Mouse (Mus musculus): ENCODE measurements around the gene Prrt2.

Prrt2 gene

GRCm38 (mm10) chr7:127020901-127021562, at the start of gene Prrt2, which contains the start of gene Gm42742:
Gene Prrt2 (minus strand): TSS chr7:127021211.
Gene Gm42742 (minus strand): TSS chr7:127021097.
- no peak for DNase-seq

- no peak for DNase-seq
These were observed 45.3 kb upstream of the Prrt2 start for GRCm38 (mm10) chr7:127066317-127066716.

DNA sequence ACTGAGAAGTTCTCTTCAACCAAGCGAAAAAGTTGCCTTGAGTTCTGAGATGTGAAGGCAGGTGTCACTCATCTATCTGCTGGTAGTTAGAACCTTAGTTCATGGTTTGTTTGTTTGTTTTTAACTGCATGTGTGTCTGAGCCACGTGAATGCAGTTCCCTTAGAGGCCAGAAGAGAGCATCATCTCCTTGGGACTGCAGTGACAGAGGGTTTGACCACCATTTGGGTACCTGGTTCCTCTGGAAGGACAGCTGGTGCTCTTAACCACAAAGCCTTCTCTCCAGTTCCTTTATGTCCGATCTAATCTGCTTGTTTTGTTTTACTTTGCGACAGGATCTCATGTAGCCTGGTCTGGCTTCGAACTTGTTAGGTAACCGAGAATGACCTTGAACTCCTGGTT, 44.5 kb upstream of the Prrt2 start:
- DNase-seq, result no peak

DNA sequence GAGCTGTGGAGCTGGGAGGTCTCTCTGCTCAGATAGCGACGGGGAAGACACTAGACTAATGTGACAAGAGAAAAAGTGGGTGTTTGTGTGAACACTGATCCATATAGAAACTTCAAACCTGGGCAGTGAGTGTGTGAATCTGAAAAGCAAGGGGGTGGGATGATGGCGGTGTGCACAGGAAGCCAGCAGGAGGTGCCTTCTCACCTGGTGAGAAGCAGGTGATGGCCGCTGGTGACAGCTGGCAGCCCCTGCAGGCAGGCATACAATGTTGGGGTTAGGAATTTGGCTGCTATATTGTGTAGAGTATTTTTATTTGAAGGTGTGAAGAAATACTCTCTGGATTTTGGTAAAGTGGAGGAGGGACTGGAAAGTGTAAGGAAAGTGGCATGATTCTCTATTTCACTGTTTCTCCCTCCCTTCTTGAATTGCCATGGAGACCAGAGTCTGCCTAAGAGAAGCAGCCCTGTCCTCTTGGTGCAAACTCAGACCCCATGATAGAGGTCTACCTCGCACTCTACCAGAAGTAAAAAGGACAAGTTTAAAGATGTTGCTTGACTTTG, 34.1 kb upstream of the Prrt2 start:
- no peak for DNase-seq

DNA sequence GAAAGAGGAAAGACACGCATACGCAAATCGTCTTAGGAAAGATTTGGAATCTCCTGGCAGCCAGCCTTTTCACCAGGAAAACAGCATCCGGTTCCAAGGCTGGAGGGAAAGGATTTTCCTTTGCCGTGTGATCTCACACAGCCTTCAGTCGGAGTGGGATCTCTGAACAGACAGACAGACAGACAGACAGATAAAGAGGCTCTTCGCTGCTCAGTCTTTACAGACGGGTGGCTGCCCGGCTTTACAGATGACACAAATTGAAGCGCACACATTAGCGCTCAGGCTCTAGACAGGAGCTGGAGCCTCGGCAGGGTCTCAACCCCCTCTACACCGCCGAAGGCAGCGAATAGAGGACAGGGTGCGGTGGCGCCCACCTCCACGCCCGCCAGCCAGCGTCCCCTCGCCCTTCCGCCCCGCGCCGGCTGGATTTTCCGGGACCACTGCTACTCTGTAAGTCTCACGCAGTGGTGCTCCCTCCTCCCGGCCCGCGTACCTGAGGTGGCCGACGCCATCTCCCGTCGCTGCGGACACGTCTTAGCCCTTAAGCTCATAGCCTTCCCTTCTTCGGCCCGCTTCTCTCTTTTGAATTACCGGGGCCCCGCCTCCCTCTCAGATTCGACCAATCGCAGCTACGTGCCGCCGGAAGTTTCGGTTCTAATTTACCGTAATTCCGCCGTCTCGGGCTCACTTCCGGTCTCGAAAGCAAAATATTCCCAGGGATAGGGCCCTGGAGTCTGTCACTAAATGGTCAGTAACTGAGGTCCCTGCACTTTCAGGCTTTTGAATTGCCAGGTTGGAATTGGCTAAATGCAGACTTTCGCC, 21.1 kb upstream of the Prrt2 start, which contains the start of gene Kif22:
TSS of gene Kif22 (minus strand) at position 621 of the 822 bp plus-strand sequence.
- peak; percentile 91 for DNase-seq

DNA sequence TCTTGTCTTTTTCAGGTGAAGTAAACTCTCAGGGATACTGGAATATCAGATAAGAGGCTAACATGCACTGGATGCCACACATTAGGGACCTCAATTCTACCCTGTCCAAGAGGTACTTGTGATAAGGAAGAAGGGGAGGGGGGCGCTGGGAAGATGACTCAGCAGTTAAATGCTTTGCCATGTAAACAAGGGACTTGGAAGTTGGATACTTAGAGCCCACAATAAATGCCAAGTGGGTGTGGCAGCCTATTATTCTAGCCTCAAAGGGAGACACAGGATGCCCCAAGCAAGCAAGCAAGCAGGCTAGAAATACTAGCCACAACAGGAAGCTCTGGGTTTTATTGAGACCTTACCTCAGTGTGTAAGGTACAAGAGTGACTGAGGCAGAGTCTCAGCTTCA, 10.2 kb upstream of the Prrt2 start:
- no peak for DNase-seq

DNA sequence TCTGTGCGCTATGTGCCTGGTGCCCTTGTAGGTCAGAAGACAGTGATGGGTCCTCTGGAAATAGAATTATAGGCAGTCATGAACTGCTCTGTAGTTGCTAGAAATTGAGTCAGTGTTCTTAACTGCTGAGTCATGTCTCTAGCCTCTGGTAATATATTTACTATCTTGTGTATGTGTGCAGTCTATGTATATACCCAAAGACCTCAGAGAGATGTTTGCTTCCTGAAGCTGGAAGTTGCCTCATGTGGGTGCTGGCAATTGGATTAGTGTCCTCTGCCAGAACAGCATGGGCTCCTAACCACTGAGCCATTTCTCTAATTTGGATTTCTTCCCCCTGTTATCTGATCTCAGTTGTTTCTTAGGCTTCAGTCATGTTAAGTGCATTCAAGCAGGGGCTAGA, 9.2 kb upstream of the Prrt2 start:
- no peak for DNase-seq

DNA sequence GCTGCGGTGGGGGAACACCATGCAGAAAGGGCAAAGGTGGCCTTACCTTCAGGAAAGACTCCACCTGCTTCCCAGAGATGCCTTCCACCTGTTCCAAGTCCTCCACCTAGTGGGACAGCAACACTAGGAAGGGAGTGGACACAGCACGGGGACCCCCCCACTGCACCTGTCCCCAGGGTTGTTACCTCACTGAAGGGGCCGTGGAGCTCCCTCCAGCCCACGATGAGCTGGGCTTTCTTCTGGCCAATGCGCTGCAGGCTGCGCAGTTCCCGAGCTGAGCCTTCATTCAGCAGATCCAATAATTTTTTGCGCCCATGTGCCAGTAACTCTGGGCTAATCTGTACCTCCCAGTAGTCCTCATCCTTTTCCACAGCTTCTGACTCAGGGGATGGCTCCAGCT, 6.9 kb upstream of the Prrt2 start:
- no peak for DNase-seq

DNA sequence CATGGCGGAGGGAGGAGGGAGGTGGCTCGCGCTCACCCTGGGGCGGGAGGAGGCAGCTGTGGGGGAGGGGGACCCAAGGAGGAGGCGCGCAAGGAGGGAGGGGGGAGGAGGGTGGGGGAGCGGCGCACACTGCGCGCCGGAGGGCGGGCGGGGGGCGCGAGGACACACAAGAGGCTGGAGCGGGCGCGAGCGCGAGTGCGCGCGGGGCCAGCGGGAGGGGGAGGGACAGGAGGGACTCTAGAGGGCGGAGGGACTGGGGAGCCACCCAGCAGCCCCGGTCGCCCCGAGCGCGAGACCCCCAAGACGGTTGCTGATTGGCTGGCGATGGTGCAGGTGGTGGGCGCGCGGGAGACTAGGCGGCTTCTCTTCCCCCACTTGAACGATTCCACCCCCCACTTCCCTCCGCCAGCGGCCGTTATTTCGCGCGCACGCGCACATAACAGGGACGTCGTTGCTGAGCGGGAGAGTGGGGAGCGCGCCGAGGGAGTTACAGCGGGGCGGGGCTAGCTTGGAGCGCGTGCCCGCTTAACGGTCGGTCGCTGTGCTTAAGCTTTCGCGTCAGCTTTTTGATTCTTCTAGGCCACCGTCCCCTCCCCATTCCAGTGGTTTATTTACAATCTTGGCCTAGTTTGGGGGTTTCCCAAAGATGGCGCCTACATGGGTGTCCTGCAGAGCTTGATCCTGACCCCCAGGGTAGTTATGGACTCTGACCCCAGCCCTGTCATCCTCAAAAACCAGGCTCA, 6.1 kb upstream of the Prrt2 start, which contains the start of gene Maz:
TSS of gene Maz (minus strand) at position 54 of the 743 bp plus-strand sequence.
- DNase-seq, result peak; percentile 100

DNA sequence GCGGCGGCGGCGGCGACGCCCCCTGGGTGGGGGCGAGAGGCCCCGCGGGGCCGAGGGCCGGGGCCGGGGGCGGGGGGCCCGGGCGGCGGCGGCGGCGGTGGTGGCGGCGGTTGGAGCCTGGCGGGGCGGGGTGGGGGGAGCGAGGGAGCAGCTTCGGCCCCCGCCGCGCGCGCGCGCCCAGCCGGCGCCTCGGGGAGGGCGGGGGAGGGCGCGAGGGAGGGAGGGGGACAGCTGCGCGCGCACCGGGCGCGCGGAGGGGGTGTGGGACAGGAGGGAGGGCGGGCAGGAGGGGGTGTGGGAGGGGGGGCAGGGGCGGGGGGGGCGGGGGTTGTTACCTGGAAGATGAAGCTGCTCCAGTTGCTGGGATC, 5.6 kb upstream of the Prrt2 start:
- DNase-seq, result no peak

DNA sequence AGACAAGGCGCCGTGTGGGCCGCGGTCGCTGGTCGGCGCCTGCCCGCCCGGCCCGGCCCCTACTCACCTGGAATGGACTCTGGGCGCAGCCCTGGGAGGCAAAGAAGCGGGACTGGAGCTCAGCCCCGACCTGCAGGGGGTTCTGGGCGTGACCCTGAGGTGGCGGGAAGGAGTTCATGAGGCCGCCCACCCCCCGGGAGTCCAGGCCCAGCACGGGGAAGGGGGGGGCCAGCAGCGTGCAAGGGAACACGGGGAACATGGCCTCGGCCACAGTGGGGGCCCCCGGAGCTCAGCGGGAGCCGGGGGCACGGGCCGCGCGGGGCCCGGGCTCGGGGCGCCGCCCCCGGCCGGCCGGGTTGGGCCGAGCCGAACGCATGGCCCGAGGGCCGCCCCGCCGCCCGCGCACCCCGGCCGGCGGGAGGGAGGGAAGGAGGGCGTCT, 5.2 kb upstream of the Prrt2 start:
- DNase-seq, result peak; percentile 78

- peak; percentile 59 for DNase-seq
These were observed 4.6 kb upstream of the Prrt2 start for GRCm38 (mm10) chr7:127025556-127026160.

DNA sequence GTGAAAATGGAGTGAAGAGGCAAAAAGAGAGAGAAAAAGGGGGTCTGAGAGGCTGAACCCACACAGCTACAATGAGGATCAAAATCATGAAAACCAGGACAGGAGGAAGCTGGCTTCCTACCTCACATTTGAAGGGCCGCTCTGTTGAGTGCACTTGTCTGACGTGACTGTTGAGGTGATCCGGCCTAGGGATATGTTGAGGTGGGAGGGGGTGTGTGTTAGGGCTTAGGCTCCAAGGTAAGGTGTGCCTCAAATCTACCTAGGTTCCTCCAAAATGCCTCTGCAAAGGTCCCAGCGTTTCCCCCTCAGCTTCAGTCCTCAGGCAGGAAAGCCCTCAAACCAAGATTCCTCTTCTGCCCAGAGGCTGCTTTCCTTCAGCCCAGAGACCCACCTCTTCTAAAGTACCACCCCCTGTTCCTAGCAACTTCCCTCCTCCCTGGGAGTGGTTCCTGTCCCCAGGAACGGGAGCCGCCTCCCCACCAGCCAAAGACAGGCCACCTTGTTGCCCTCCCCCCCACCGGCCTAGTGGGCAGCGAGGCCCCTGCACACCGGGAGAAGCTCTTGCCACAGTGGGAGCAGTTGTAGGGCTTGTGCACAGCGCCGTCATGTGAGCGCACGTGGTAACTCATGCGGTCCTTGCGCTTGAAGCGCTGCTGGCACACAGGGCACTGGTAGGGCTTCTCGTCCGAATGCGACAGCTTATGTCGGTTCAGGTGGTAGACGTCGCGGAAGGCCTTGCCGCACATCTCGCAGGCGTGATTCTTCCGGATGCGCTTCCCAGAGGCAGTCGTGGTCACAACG, 3.9 kb upstream of the Prrt2 start:
- DNase-seq, result peak; percentile 86

GRCm38 (mm10) chr7:127023896-127024690, 3.1 kb upstream of the Prrt2 start:
- DNase-seq, result no peak

- no peak for DNase-seq
These were observed 2.3 kb upstream of the Prrt2 start for GRCm38 (mm10) chr7:127023272-127023691.

DNA sequence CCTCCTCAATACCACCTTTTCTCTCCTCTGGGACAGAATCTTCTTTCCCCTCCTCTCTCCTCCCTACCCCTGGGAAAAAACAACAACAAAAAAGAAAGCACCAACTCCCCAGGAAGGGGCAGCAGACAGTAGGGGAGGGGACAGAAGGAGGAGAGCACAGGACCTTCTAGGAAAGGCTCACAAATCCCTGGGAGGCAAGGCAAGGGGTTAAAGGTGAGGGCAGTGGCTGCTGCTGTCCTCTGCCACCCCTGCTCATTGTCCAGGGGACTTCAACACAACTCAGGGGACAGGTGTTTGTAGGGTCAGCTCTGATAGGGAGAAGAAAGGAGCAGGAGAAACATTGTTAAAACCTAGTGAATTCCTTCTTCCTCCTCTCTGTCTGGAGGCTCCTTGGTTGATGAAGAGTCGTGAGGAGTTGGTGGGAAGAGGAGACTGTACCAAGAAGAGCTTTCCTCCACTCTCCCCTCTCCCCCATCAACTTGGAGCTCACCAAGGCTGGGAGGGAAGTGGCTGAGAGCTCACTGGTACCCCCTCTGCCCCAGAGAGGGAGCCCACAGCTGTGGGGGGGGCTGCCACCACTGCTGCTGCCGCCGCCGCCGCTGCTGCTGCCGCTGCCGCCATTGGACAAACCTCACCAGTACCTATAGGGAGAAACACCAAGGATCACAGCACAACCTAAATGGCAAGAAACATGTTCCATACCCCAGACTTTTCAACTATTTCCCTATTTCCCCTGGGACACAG, 1.7 kb upstream of the Prrt2 start:
- DNase-seq, result no peak

- no peak for DNase-seq
These were observed 834 bp upstream of the Prrt2 start for GRCm38 (mm10) chr7:127021563-127022527.

DNA sequence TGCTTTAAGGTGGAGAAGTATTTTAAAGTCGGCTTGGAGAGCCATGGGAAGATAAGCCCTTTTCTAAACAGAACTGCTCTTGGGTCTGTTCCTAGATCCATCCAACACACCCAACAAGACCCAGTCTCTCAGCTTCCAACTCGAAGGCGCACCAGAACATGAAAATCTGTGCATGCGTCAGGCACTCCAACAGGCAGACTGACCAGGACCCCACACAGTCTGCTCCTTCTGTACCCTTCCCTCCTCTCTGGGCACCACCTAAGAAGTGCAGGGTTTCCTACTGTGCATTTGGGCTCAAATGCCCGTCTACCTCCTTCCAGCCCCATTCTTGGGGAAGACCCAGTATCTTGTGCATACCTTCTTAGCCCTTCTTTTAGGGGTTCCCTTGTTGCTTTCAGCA, 520 bp downstream of the Prrt2 start:
- DNase-seq, result no peak

GRCm38 (mm10) chr7:127020031-127020430, 980 bp downstream of the Prrt2 start:
- no peak for DNase-seq
